Mouse (Mus musculus): ENCODE data around the gene Ccser1. TPM values are rescaled to one million over a fixed set of nuclear protein-coding genes. Genes with fewer than 3 reads are reported as not detected.

Gene Ccser1
- polyA plus RNA-seq, 1 experiment from 2014 or later, result 10.2 TPM

DNA sequence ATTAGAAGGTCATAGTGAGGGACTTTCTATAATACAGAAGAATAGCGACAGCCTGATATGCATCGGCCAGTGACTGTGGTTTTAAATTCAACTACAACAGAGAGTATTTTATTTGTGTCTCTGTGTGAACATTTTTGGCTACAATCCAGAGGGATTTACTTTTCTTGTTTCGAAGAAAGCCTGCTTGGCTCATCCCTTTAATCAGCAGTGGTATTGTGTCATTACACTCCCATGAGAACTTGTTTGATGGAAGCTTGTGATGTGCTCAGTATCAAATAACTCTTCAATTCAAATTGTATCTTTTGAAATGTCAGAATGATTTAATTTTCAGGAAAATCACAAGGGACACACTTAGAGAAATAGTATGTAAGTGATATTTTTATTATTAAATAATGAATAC is 342.0 kb downstream of the Ccser1 start:
- Histone ChIP-seq H3K4me2 (replicated peaks) (no peak overlapping the region), H3K4me3 (no peak overlapping the region), H3K9ac (no peak overlapping the region), H3K27me3 (no peaks in the 10 kb centered on the region), H3K4me1 (no peaks in the 10 kb centered on the region), H3K36me3 (no peaks in the 10 kb centered on the region), H3K9me3 (no peaks in the 10 kb centered on the region), H3K27ac (no peak overlapping the region)
- WGBS, result 84% methylated on average over 3 of the region's 3 CpGs
- no peak for ATAC-seq (ENCODE audit: low FRiP score, low read depth)

DNA sequence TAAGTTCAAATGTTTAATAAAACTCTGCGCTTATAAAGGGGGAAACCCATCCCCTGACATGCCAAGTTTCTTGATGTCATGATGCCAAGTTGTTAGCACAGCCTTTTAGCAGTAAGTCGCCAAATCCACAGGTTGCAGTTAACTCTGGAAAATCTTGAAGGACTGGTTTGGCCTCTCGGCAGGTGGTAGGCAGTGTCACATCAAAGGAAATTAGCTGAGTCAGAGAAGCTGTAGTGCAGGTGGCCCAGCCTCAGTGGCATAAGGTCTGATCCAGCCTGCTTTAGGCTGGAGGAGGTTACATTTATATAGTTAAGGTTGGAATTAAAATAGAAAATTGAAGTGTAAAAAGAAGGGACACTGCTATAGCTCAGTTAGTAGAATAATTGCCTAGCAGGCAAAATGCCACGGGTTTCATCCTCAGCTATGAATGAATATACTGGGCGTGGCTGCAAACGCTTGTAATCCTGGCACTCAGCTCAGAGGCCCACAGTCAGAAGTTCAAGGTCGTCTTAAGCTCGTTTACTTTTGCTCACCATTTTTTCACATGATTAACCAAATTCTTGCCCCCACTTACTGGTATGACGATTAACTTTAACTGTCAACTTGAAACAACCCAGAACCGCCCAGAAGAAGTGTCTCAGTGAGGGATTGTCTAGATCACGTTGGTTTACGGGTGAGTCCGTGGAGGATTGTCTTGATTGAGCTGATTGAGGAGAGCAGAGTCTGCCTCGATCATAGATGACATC is 343.8 kb downstream of the Ccser1 start:
- no peaks in the 10 kb centered on the region for H3K36me3 ChIP-seq
- WGBS, result 24% methylated on average over 14 of the region's 14 CpGs
- H3K9ac ChIP-seq, result no peak overlapping the region
- no peak overlapping the region for H3K27ac ChIP-seq
- no peaks in the 10 kb centered on the region for H3K27me3 ChIP-seq
- H3K9me3 ChIP-seq, result no peaks in the 10 kb centered on the region
- no peaks in the 10 kb centered on the region for H3K4me1 ChIP-seq
- H3K4me3 ChIP-seq, result no peak overlapping the region
- ATAC-seq (ENCODE audit: low FRiP score, low read depth), result peak; percentile 54
- H3K4me2 ChIP-seq (replicated peaks), result no peak overlapping the region

DNA sequence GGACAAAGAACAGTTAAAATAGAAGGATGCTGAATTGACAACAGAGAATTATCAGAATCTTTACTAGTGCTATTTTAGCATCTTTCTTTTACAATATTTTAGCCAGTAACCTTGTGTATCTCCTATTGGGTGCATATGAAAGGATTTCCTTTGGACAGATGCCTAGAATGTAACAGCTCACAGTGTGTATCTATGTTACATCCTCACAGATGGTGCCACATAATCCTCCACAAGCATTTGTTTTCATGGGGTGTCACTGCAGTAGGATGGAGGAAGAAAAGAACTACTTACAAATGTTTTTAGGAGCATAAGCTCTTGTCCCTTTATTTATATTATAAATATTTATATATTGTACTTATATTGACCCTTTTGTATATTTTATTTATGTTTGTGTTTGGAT is 360.6 kb downstream of the Ccser1 start:
- no peak for ATAC-seq (ENCODE audit: low FRiP score, low read depth)
- H3K36me3 ChIP-seq, result no peaks in the 10 kb centered on the region

DNA sequence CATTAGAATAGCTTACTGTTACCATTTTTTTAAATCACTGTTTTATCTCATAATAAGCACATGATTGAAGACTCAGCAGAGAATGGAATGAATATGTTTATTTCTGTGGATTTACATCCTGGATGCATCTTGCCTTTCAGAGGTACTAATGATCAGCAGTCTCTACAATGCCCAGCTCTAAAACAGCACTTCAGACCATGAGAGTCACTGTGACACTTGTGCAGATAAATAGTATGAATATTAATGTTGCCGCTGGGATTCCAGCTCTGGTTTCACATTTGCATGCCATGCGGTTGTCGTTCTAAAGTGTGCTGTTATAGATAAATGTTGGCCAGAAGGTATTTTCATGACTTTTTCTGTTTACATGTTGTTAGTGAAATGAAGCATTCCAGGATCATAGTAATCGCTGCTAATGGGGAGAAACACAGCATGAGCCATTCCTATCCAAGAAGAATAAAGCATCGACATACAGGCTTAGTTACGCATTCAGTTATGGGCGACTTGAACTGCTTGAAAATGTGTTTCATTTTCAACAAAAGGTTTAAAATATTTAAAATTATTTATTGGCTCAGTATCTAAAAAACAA is 363.4 kb downstream of the Ccser1 start:
- H3K9ac ChIP-seq, result no peak overlapping the region
- H3K27ac ChIP-seq, result no peak overlapping the region
- WGBS, result 74% methylated on average over 7 of the region's 7 CpGs
- no peak for ATAC-seq (ENCODE audit: low FRiP score, low read depth)
- no peaks in the 10 kb centered on the region for H3K36me3 ChIP-seq
- H3K27me3 ChIP-seq, result no peaks in the 10 kb centered on the region
- H3K4me3 ChIP-seq, result no peak overlapping the region
- no peak overlapping the region for H3K4me2 ChIP-seq (replicated peaks)
- H3K4me1 ChIP-seq, result no peaks in the 10 kb centered on the region
- no peaks in the 10 kb centered on the region for H3K9me3 ChIP-seq

More for the DNA sequence above, 360.6 kb downstream of the Ccser1 start:
- no peaks in the 10 kb centered on the region for H3K4me1 ChIP-seq
- no peak overlapping the region for H3K27ac ChIP-seq
- no peak overlapping the region for H3K9ac ChIP-seq
- H3K4me2 ChIP-seq (replicated peaks), result no peak overlapping the region
- H3K4me3 ChIP-seq, result no peak overlapping the region
- H3K9me3 ChIP-seq, result no peaks in the 10 kb centered on the region
- H3K27me3 ChIP-seq, result no peaks in the 10 kb centered on the region

DNA sequence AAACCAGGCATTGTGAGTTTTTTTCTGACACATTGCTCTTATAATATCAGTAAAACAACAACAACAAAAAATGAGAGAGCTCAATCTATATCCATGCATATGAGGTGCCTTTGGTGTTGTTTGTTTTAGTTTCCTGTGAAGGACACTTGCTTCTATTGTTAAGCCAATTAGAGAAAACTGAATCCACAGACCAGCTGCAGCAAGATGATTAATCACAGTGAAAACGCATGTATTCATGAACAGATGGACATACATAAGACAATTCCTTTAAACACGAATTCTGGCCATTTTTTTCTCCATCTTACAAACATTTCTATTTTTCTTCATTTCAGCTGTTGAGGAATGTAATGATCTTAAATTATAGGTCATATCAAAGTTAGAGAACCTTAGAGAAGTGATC is 387.4 kb downstream of the Ccser1 start:
- no peaks in the 10 kb centered on the region for H3K36me3 ChIP-seq
- 68% methylated on average over 2 of the region's 2 CpGs for WGBS
- H3K27ac ChIP-seq, result no peak overlapping the region
- no peak overlapping the region for H3K9ac ChIP-seq
- no peaks in the 10 kb centered on the region for H3K9me3 ChIP-seq
- H3K4me2 ChIP-seq (replicated peaks), result no peak overlapping the region
- ATAC-seq (ENCODE audit: low FRiP score, low read depth), result no peak
- H3K4me1 ChIP-seq, result no peaks in the 10 kb centered on the region
- H3K27me3 ChIP-seq, result no peaks in the 10 kb centered on the region
- no peak overlapping the region for H3K4me3 ChIP-seq

DNA sequence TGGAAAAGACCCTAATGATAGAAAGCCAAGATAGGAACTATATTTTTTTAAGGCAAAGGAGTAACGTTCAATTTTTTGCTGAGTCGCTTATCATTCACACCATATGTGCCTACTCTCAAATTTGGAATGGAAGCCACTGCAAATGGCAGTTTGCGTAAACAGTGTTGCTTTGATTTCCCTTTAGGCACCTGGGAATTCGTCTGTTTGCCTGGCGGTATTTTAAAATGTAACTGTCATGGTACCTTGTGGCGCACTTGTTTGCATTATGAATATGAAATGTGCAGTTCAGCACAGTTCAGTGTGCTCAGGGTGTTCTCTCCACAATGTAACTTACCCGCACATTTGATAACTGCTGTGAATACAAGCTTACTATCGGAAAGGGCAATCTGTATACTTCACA is 387.8 kb downstream of the Ccser1 start:
- Histone ChIP-seq H3K9ac (no peak overlapping the region), H3K4me1 (no peaks in the 10 kb centered on the region), H3K27me3 (no peaks in the 10 kb centered on the region), H3K4me3 (no peak overlapping the region), H3K4me2 (replicated peaks) (no peak overlapping the region), H3K36me3 (no peaks in the 10 kb centered on the region), H3K27ac (no peak overlapping the region), H3K9me3 (no peaks in the 10 kb centered on the region)
- WGBS, result 92% methylated on average over 8 of the region's 8 CpGs
- ATAC-seq (ENCODE audit: low FRiP score, low read depth), result no peak

DNA sequence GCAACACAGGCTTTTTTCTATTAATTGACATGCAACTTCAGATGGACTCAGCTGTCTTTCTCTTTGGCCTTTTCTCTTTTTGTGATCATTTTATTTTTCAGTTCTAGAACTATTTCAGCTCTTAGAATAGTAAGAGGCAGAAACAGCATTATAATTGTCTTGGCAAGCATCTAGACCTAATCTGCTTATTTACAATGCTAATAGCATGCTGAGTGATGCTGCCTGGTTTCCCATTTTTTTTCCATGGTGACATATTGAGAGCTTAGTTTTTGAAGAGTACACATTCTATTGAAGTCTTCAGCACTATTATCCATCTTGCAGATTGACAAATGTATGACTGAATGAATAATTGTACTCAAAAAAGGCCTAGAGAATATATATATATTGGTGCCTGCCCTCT is 401.6 kb downstream of the Ccser1 start:
- Histone ChIP-seq H3K4me2 (replicated peaks) (no peak overlapping the region), H3K9ac (no peak overlapping the region), H3K27ac (no peak overlapping the region), H3K4me1 (no peaks in the 10 kb centered on the region), H3K27me3 (no peaks in the 10 kb centered on the region), H3K9me3 (no peaks in the 10 kb centered on the region), H3K36me3 (no peaks in the 10 kb centered on the region), H3K4me3 (no peak overlapping the region)
- no peak for ATAC-seq (ENCODE audit: low FRiP score, low read depth)

DNA sequence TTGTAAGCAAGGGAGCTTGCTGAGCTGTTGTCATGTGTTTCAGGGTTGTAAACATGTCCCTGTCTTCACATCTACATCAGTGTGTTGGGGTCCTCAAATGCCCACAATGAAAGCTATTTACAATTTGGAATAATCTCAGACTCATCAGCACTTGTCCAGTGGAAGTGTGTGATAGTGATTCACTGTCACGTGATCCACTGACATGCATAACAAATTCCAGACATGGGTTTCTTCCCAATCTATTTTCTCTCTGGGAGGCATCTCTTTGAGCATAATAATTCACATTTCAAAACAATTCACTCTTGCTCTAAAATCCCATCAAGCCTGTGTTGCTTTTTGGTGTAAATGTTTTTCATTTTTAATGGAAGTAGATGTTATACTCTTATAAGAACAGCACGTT is 408.9 kb downstream of the Ccser1 start:
- Histone ChIP-seq H3K27ac (no peak overlapping the region), H3K9ac (no peak overlapping the region), H3K4me2 (replicated peaks) (no peak overlapping the region), H3K36me3 (no peaks in the 10 kb centered on the region), H3K4me1 (no peaks in the 10 kb centered on the region; the same call in 1 of the 2 replicates), H3K4me3 (no peak overlapping the region), H3K27me3 (no peaks in the 10 kb centered on the region), H3K9me3 (no peaks in the 10 kb centered on the region)
- WGBS, result 80% methylated on average over 2 of the region's 2 CpGs
- no peak for ATAC-seq (ENCODE audit: low FRiP score, low read depth)

DNA sequence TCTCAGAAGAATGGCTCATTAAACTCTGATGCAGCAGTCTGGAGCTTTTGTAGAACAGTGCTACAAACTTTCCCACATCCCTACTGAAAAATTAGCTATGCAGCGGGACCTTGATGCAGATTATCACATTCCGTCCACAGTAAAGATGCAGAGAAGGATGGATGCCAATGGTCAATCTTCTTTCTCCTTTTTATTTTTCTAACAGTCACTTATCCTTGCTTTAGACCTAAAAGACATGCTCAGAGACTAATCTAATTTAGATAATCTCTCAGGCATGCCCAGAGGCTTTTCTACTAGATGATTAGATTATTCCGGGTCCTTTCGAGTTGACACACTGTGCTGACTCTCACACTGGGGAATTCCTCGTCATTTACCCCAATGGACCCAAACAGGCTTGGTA is 421.8 kb downstream of the Ccser1 start:
- Histone ChIP-seq H3K4me1 (no peaks in the 10 kb centered on the region), H3K4me2 (replicated peaks) (no peak overlapping the region), H3K9me3 (no peaks in the 10 kb centered on the region), H3K36me3 (no peaks in the 10 kb centered on the region), H3K27me3 (no peaks in the 10 kb centered on the region), H3K4me3 (no peak overlapping the region), H3K27ac (no peak overlapping the region), H3K9ac (no peak overlapping the region)
- WGBS, result 86% methylated on average over 5 of the region's 5 CpGs
- no peak for ATAC-seq (ENCODE audit: low FRiP score, low read depth)

DNA sequence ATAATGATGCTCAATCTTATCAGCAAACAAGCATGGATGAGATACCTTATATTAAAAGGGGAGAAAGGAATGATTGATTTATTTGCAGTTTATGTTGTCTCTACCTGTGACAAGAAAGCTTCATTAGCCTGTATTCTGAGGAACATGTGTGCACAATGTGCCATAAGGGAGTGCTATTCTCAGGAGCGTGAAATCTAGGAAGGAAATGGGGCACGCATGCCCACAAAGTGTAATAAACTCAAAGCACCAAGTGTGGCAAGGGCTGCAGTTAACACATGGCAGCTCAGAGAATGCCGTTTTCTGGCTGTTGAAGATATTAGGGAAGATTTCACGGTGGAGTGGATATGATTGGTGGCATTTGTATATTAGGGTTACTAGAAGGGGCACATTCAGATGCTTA is 434.8 kb downstream of the Ccser1 start:
- no peaks in the 10 kb centered on the region for H3K4me1 ChIP-seq
- no peak overlapping the region for H3K27ac ChIP-seq
- no peak overlapping the region for H3K4me3 ChIP-seq
- H3K9ac ChIP-seq, result no peak overlapping the region
- no peaks in the 10 kb centered on the region for H3K27me3 ChIP-seq
- no peak for ATAC-seq (ENCODE audit: low FRiP score, low read depth)
- no peaks in the 10 kb centered on the region for H3K36me3 ChIP-seq
- no peak overlapping the region for H3K4me2 ChIP-seq (replicated peaks)
- no peaks in the 10 kb centered on the region for H3K9me3 ChIP-seq
- WGBS, result 73% methylated on average over 4 of the region's 4 CpGs

DNA sequence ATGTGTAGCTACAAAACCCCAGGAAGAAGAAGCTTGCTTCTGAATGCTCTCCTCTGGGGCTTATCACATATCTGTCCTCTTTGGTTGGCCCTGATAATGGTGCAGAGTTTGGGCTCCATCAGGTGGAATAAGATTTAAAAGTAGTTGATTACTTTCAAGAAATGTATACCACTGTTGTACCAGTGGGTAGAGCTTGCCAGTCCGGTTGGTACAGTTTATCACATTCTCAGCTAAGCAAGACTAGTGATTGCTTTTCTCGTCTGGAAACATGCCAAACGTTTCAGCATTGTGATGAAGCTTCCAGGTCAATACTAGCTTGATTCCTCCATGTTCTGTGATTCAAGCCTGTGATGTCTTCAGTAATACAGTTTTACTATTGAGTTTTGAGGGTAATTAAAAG is 441.6 kb downstream of the Ccser1 start:
- no peaks in the 10 kb centered on the region for H3K4me1 ChIP-seq
- no peak for ATAC-seq (ENCODE audit: low FRiP score, low read depth)
- 69% methylated on average over 3 of the region's 3 CpGs for WGBS
- H3K27me3 ChIP-seq, result no peaks in the 10 kb centered on the region
- no peak overlapping the region for H3K4me2 ChIP-seq (replicated peaks)
- no peaks in the 10 kb centered on the region for H3K9me3 ChIP-seq
- H3K9ac ChIP-seq, result no peak overlapping the region
- no peaks in the 10 kb centered on the region for H3K36me3 ChIP-seq
- no peak overlapping the region for H3K4me3 ChIP-seq
- H3K27ac ChIP-seq, result no peak overlapping the region

DNA sequence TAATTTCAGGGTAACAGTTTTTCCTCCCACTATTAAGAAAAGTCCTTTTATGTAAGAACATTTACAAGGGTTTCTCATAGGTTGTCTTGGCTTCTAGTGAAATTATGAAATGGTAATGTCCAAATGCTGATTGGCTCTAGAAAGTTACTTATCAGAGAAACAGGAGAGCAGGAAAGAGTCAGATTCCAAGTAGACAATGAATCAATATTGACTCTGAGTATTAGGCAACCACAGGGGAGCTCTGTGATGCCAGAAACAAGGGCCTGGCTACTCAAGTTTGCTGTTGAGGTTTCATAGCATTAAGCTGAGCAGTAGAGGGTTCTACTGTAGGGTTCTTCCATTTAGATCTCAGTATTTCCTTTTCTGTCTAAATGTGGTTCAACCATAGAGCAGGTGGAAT is 481.3 kb downstream of the Ccser1 start:
- Histone ChIP-seq H3K4me2 (replicated peaks) (no peak overlapping the region), H3K9ac (no peak overlapping the region), H3K9me3 (no peaks in the 10 kb centered on the region), H3K36me3 (no peaks in the 10 kb centered on the region), H3K27me3 (no peaks in the 10 kb centered on the region), H3K4me1 (no peaks in the 10 kb centered on the region), H3K4me3 (no peak overlapping the region), H3K27ac (no peak overlapping the region)
- ATAC-seq (ENCODE audit: low FRiP score, low read depth), result no peak

DNA sequence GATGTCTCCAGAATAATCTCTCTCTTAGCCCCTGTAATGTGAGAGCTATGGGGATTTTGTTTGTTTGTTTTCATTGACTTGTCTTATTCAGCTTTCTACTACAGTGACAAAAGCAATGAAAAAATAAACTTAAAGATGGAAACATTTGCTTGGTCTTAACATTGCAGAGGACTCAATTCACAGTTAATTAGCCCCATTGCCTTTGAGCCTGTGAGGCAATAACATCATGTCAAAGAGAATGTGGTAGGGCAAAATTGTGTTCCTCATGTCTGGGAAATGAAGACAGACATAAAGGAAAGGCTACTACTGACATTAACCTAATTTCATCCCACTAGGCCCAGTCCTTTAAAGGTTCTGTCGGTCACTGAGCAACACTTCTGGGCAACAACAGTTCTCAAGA is 484.4 kb downstream of the Ccser1 start:
- ATAC-seq (ENCODE audit: low FRiP score, low read depth), result no peak
- H3K9ac ChIP-seq, result no peak overlapping the region
- no peak overlapping the region for H3K27ac ChIP-seq
- H3K4me2 ChIP-seq (replicated peaks), result no peak overlapping the region
- 79% methylated on average over 1 of the region's 1 CpGs for WGBS
- no peak overlapping the region for H3K4me3 ChIP-seq
- H3K4me1 ChIP-seq, result no peaks in the 10 kb centered on the region
- no peaks in the 10 kb centered on the region for H3K27me3 ChIP-seq
- no peaks in the 10 kb centered on the region for H3K9me3 ChIP-seq
- no peaks in the 10 kb centered on the region for H3K36me3 ChIP-seq
